Mouse (Mus musculus) small intestine, adult 2 months (tissue): Measurements from ENCODE around the gene Rhbdf2.

ENCODE experiments used
- CTCF ChIP-seq: fragments of 200-500 bp; IDR thresholded peaks from 2 replicates; pipeline ENCODE4 v1.5.1; 2012; ENCODE audit warnings: low read depth, mild to moderate bottlenecking, control low read depth, inconsistent platforms, low read length, moderate library complexity, mixed read lengths; ENCODE audit not compliant: insufficient replicate concordance, insufficient read length; ENCODE audit errors: extremely low read depth
- POLR2A ChIP-seq: fragments of 200-500 bp; IDR thresholded peaks from 2 replicates; pipeline ENCODE4 v1.6.1; 2012; ENCODE audit warnings: low read depth, mild to moderate bottlenecking, control low read depth, inconsistent platforms, low read length, moderate library complexity

- TF ChIP-seq POLR2A (peak; percentile 76), CTCF (peak; percentile 92)
These were observed 44.5 kb upstream of the Rhbdf2 start for GRCm38 (mm10) chr11:116671112-116671844.
